ENCODE assay signal across 18 mouse cellular contexts in the genomic region with DNA sequence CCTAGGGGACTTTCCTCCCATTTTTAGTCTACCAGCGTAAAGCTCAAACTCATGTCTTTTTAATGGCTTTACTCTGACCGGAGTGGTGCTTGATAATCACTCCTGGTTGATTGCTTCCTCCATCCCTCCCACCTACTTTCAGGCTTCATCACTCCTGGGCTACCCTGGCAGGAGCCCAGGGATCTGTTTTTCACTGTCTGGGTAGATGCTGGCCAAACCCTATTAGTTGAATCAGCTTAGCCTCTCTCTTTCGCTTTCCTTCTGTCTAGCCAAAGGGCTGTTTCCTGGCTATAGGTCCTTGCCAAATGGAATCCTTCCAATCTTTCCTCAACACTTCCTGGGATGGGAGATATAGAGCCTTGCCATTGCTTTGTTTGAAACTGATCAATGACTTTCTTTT. TPM values are rescaled to one million over a fixed set of nuclear protein-coding genes. Genes with fewer than 3 reads are reported as not detected.
DNase-seq lines count a peak whose midpoint lies in the region; ATAC-seq and TF ChIP-seq lines count a peak whose summit lies in the region.
"Had no signal": no experiment of that assay in that cellular context is flagged by ENCODE, and none has a peak within 500 bp of the region (broad histone marks: within the 10 kb centered on the region; RNA-seq: fewer than 3 reads in every experiment).

No protein-coding gene starts in this region.

- no peak overlapping the region for H3K4me3 ChIP-seq in lung, embryonic 14.5 days (ENCODE audit: low read depth, low read length)
- H3K4me3 ChIP-seq in left cerebral cortex, adult 2 months: no peak overlapping the region
- H3K4me3 ChIP-seq: erythroblast, embryonic 14.5 days; gastrocnemius, adult 2 months; hindbrain, embryonic 10.5 days; limb, embryonic 13.5 days; lung, embryonic 15.5 days; midbrain, embryonic 13.5 days; neural tube, embryonic 12.5 days had no signal

- ATAC-seq in lung, embryonic 14.5 days (ENCODE audit: insufficient read depth): peak; percentile 58; the same call in 1 of the 2 replicates
- ATAC-seq: midbrain, embryonic 13.5 days had no signal

- TF ChIP-seq CTCF in lung, embryonic 14.5 days (IDR thresholded peaks at IDR 0.05; ENCODE audit: low read depth): no peak
- TF ChIP-seq CTCF in left cerebral cortex, adult 2 months (IDR thresholded peaks at IDR 0.05): no peak

- H3K4me2 ChIP-seq in lung, embryonic 14.5 days: no peak overlapping the region
- H3K4me2 ChIP-seq: limb, embryonic 13.5 days; lung, embryonic 15.5 days; midbrain, embryonic 13.5 days; neural tube, embryonic 12.5 days had no signal

- H3K4me1 ChIP-seq in lung, embryonic 14.5 days (ENCODE audit: insufficient read depth): no peaks in the 10 kb centered on the region
- H3K4me1 ChIP-seq: hindbrain, embryonic 10.5 days; limb, embryonic 13.5 days; lung, embryonic 15.5 days; midbrain, embryonic 13.5 days; neural tube, embryonic 12.5 days had no signal

- peak; percentile 54 to 68 for DNase-seq in cerebellum, postnatal 10 days
- DNase-seq in cerebellum, adult 11 months: no peak
- DNase-seq in heart, postnatal 10 days: peak; percentile 7 to 11
- no peak for DNase-seq in heart, postnatal 14 days
- DNase-seq in lung, embryonic 14.5 days: peak; percentile 40
- DNase-seq in lung, postnatal 36 days: no peak
- peak; percentile 51 for DNase-seq in large intestine, adult 2 months (ENCODE audit: low read depth, low spot score)
- DNase-seq in left cerebral cortex, adult 2 months (ENCODE audit: extremely low spot score in 1 of 2, low spot score in 2 of 2): no peak
- DNase-seq: cerebellum, adult 18-20 months; gastrocnemius, adult 2 months; kidney, postnatal 14 days; layer of hippocampus, postnatal 36 days had no signal

- H3K9me3 ChIP-seq in lung, embryonic 14.5 days (ENCODE audit: low read depth, low read length): no peaks in the 10 kb centered on the region
- H3K9me3 ChIP-seq: hindbrain, embryonic 10.5 days; limb, embryonic 13.5 days; lung, embryonic 15.5 days; midbrain, embryonic 13.5 days; neural tube, embryonic 12.5 days had no signal

- 63% methylated on average over 3 of the region's 3 CpGs for WGBS in lung, embryonic 14.5 days
- WGBS in large intestine, adult 2 months: 24% methylated on average over 3 of the region's 3 CpGs

- H3K36me3 ChIP-seq in lung, embryonic 14.5 days (ENCODE audit: insufficient read depth): no peaks in the 10 kb centered on the region
- H3K36me3 ChIP-seq: hindbrain, embryonic 10.5 days; limb, embryonic 13.5 days; lung, embryonic 15.5 days; midbrain, embryonic 13.5 days; neural tube, embryonic 12.5 days had no signal

- no peak overlapping the region for H3K27ac ChIP-seq in lung, embryonic 14.5 days (ENCODE audit: low read depth)
- H3K27ac ChIP-seq in left cerebral cortex, adult 2 months: no peak overlapping the region
- H3K27ac ChIP-seq: gastrocnemius, adult 2 months; hindbrain, embryonic 10.5 days; limb, embryonic 13.5 days; lung, embryonic 15.5 days; midbrain, embryonic 13.5 days; neural tube, embryonic 12.5 days had no signal

- intact Hi-C loops in heart, postnatal 10 days (cut with DNase I): no loop called here
- intact Hi-C loops in heart, postnatal 14 days (cut with DNase I): no loop called here
- intact Hi-C loops in left cerebral cortex, adult 2 months (cut with DNase I): no loop called here

- H3K9ac ChIP-seq in lung, embryonic 14.5 days: no peak overlapping the region
- H3K9ac ChIP-seq: limb, embryonic 13.5 days; lung, embryonic 15.5 days; midbrain, embryonic 13.5 days; neural tube, embryonic 12.5 days had no signal

- no peaks in the 10 kb centered on the region for H3K27me3 ChIP-seq in lung, embryonic 14.5 days (ENCODE audit: insufficient read depth, low read length)
- H3K27me3 ChIP-seq: limb, embryonic 13.5 days; lung, embryonic 15.5 days; midbrain, embryonic 13.5 days; neural tube, embryonic 12.5 days had no signal

RNA-seq across cellular contexts. Expression of a gene that starts 19.3 kb away (rescaled TPM):
- total RNA-seq in heart, postnatal 10 days (2021): 1 to 10 TPM; 3.5 to 4.7 TPM
- 1 to 10 TPM; 2.4 to 4.9 TPM for total RNA-seq in heart, postnatal 14 days (2021)
- polyA plus RNA-seq in lung, embryonic 14.5 days (2014; fragmentation: Nextera tagmentation; extraction: Ambion mirVana): 1.6 and 2.3 TPM in 2 replicates
- polyA plus RNA-seq in large intestine, adult 2 months (2012; rRNA removed): 9.9 and 17.4 TPM in 2 replicates
- 1 to 10 TPM; 4.6 to 5.1 TPM for total RNA-seq in left cerebral cortex, adult 2 months (2021)

Comparison
In these comparisons a context has a peak if more than half of its experiments do, and no peak if none do; other contexts are left out.
1. DNase-seq: peak in cerebellum, postnatal 10 days (2 of 2), heart, postnatal 10 days (2 of 2), lung, embryonic 14.5 days (single experiment) and large intestine, adult 2 months (single experiment); none in cerebellum, adult 11 months (single experiment), heart, postnatal 14 days (0 of 2), lung, postnatal 36 days (single experiment) and left cerebral cortex, adult 2 months (0 of 2).